Mouse (Mus musculus): Measurements from ENCODE around the gene Myom3. TPM values are rescaled to one million over a fixed set of nuclear protein-coding genes. Genes with fewer than 3 reads are reported as not detected.

Gene Myom3
- total and polyA plus RNA-seq, 3 experiments = not detected

DNA sequence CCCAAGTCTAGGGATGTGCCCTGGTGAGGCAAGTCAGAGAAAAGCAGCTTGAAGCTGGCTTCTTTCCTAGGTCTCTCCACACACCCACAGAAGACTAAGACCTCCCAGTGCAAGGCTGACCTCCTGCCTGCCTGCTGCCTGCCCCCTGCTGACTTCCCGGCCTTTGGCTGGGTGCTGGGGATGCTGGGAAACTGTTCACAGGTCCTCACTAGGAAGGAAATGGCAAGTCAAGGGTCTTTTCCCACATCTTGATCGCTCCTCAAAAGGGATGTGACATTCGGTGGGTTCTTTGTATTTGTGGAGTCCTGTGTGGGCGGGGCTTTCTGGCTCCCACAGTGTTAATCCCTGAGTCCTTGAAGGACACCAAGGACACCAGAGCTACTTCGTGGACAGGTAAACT, 44.7 kb downstream of the Myom3 start:
- H3K4me1 ChIP-seq (ENCODE audit: control insufficient read depth in 1 of 2, insufficient read depth in 2 of 2, low read length in 2 of 2) = no peaks in the 10 kb centered on the region
- H3K9ac ChIP-seq (ENCODE audit: control insufficient read depth, low read depth, low read length, poor library complexity, severe bottlenecking) = no peak overlapping the region
- no peaks in the 10 kb centered on the region for H3K27me3 ChIP-seq (ENCODE audit: control insufficient read depth in 1 of 2, insufficient read depth in 2 of 2, low read length in 2 of 2)
- no peak for DNase-seq (ENCODE audit: low read depth, low spot score)
- H3K36me3 ChIP-seq (ENCODE audit: control insufficient read depth in 1 of 2, insufficient read depth in 2 of 2, low read length in 2 of 2) = no peaks in the 10 kb centered on the region
- no peaks in the 10 kb centered on the region for H3K79me2 ChIP-seq (ENCODE audit: control insufficient read depth, insufficient read depth, low read length, poor library complexity)
- no peaks in the 10 kb centered on the region for H3K9me3 ChIP-seq (replicated peaks; ENCODE audit: insufficient read depth, low read length)
- no peak overlapping the region for H3K27ac ChIP-seq (ENCODE audit: control insufficient read depth, low read depth, low read length)
- no peak for TF ChIP-seq POLR2AphosphoS5 (IDR thresholded peaks at IDR 0.05; ENCODE audit: borderline replicate concordance, low read depth, low read length)
- no peak overlapping the region for H3K4me3 ChIP-seq (ENCODE audit: control insufficient read depth in 1 of 2, insufficient read depth in 1 of 2, low read depth in 2 of 2, low read length in 2 of 2)

DNA sequence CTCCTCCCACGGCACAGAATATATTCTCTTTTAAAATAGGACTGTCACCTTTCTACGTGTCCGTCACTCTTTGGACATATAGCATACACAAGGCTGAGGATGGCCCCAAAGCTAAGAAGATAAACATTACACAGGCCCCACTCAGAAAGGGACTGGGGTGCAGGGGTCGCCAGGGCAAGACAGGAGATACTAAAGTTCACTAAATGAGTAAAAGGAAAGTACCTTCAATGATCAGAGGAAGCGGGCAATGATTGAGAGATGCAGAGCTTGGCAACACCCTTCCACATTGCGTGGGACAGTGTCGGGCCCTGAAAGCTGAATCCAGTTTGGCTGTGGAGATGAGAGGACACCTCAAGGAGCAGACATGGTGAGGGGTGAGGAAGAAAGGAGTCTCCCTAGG, 55.4 kb downstream of the Myom3 start:
- Histone ChIP-seq H3K9ac (ENCODE audit: control insufficient read depth, low read depth, low read length, poor library complexity, severe bottlenecking) (no peak overlapping the region), H3K79me2 (ENCODE audit: control insufficient read depth, insufficient read depth, low read length, poor library complexity) (no peaks in the 10 kb centered on the region), H3K27ac (ENCODE audit: control insufficient read depth, low read depth, low read length) (no peak overlapping the region), H3K4me3 (ENCODE audit: control insufficient read depth in 1 of 2, insufficient read depth in 1 of 2, low read depth in 2 of 2, low read length in 2 of 2) (no peak overlapping the region), H3K9me3 (replicated peaks; ENCODE audit: insufficient read depth, low read length) (no peaks in the 10 kb centered on the region), H3K36me3 (ENCODE audit: control insufficient read depth in 1 of 2, insufficient read depth in 2 of 2, low read length in 2 of 2) (peaks cover 0 to 5% of the 10 kb centered on the region in 2 experiments; a peak in 2 of 4 replicates), H3K4me1 (ENCODE audit: control insufficient read depth in 1 of 2, insufficient read depth in 2 of 2, low read length in 2 of 2) (peaks cover 0 to 6% of the 10 kb centered on the region in 2 experiments; a peak in 2 of 4 replicates), H3K27me3 (ENCODE audit: control insufficient read depth in 1 of 2, insufficient read depth in 2 of 2, low read length in 2 of 2) (no peaks in the 10 kb centered on the region)
- DNase-seq (ENCODE audit: low read depth, low spot score) = no peak
- TF ChIP-seq POLR2A (IDR thresholded peaks at IDR 0.05; ENCODE audit: control insufficient read depth in 1 of 2, insufficient read depth in 1 of 2, low read depth in 1 of 2, low read length in 2 of 2, poor library complexity in 1 of 2) (no peak), ZNF384 (IDR thresholded peaks at IDR 0.05; ENCODE audit: low read depth, low read length) (no peak), ETS1 (IDR thresholded peaks at IDR 0.05; ENCODE audit: low read depth, low read length) (no peak), CHD1 (IDR thresholded peaks at IDR 0.05; ENCODE audit: low read depth, low read length) (no peak), MXI1 (IDR thresholded peaks at IDR 0.05; ENCODE audit: low read depth, low read length) (no peak), USF2 (IDR thresholded peaks at IDR 0.05; ENCODE audit: borderline replicate concordance in 1 of 2, insufficient read depth in 1 of 2, low read depth in 1 of 2, low read length in 2 of 2) (no peak), CTCF (IDR thresholded peaks at IDR 0.05 in 2 of 3, conservative IDR thresholded peaks at IDR 0.05 in 1 of 3; ENCODE audit: control insufficient read depth in 1 of 3, insufficient read depth in 1 of 3, low read depth in 2 of 3, low read length in 3 of 3, poor library complexity in 1 of 3, severe bottlenecking in 1 of 3) (no peak), TAL1 (IDR thresholded peaks at IDR 0.05; ENCODE audit: low read length) (no peak), NELFE (IDR thresholded peaks at IDR 0.05; ENCODE audit: low read depth, low read length) (no peak), NRF1 (IDR thresholded peaks at IDR 0.05; ENCODE audit: insufficient read depth, low read depth, low read length, poor library complexity, severe bottlenecking) (no peak), CHD2 (IDR thresholded peaks at IDR 0.05; ENCODE audit: low read length) (no peak), MYC (IDR thresholded peaks at IDR 0.05; ENCODE audit: low read depth, low read length) (no peak), KAT2A (conservative IDR thresholded peaks at IDR 0.05; ENCODE audit: low read depth, low read length) (no peak), ELF1 (IDR thresholded peaks at IDR 0.05; ENCODE audit: low read depth, low read length) (no peak), ZKSCAN1 (IDR thresholded peaks at IDR 0.05; ENCODE audit: low read depth, low read length) (no peak), RAD21 (IDR thresholded peaks at IDR 0.05; ENCODE audit: low read depth, low read length) (no peak), EP300 (IDR thresholded peaks at IDR 0.05; ENCODE audit: low read depth in 1 of 2, low read length in 2 of 2) (no peak), SMC3 (IDR thresholded peaks at IDR 0.05; ENCODE audit: low read depth, low read length) (no peak), HCFC1 (IDR thresholded peaks at IDR 0.05; ENCODE audit: low read depth, low read length) (no peak), MEF2A (IDR thresholded peaks at IDR 0.05; ENCODE audit: extremely low read depth, insufficient replicate concordance, low read depth, low read length, poor library complexity, severe bottlenecking) (no peak)
